Mouse (Mus musculus) forebrain, postnatal 0 days (tissue): ENCODE measurements around the gene Plcb4. TPM values are rescaled to one million over a fixed set of nuclear protein-coding genes. Genes with fewer than 3 reads are reported as not detected.
"Not testable (repeated sequence)": the region's sequence is repeated elsewhere in the genome, so short reads cannot be mapped to it uniquely, and the experiment has no call there.

Source experiments
- ATAC-seq: fragments of 200-750 bp; cut with Nextera tagmentation; 2 replicates; pipeline ENCODE4 v1.8.0; 2017; ENCODE audit warnings: mild to moderate bottlenecking, moderate library complexity
- DNase-seq: peaks from one replicate; pipeline ENCODE4 v3.0.0-alpha.2; 2015
- H3K27ac ChIP-seq: fragments of 300-500 bp; sonication (generic); 2 replicates; pipeline ENCODE4 v1.5.1; 2014; ENCODE audit warnings: low read depth, mild to moderate bottlenecking, antibody characterized with exemption, low read length, moderate library complexity, mixed read lengths
- H3K27me3 ChIP-seq: fragments of 300-500 bp; sonication (generic); 2 replicates; pipeline ENCODE4 v1.6.1; 2014; ENCODE audit warnings: mild to moderate bottlenecking, low read length, mixed read lengths; ENCODE audit not compliant: insufficient read depth
- H3K36me3 ChIP-seq: fragments of 300-500 bp; sonication (generic); 2 replicates; pipeline ENCODE4 v1.6.1; 2014; ENCODE audit warnings: mild to moderate bottlenecking, moderate library complexity; ENCODE audit not compliant: insufficient read depth
- H3K4me1 ChIP-seq: fragments of 300-500 bp; sonication (generic); 2 replicates; pipeline ENCODE4 v1.6.1; 2014; ENCODE audit warnings: antibody characterized with exemption; ENCODE audit not compliant: insufficient read depth
- H3K4me2 ChIP-seq: fragments of 300-500 bp; sonication (generic); 2 replicates; pipeline ENCODE4 v1.6.1; 2014; ENCODE audit warnings: low read depth, mild to moderate bottlenecking, moderate library complexity
- H3K4me3 ChIP-seq: fragments of 300-500 bp; sonication (generic); 2 replicates; pipeline ENCODE4 v1.5.1; 2014; ENCODE audit warnings: low read depth, low read length, mixed read lengths
- H3K9ac ChIP-seq: fragments of 300-500 bp; sonication (generic); 2 replicates; pipeline ENCODE4 v1.6.1; 2014; ENCODE audit warnings: mild to moderate bottlenecking
- H3K9me3 ChIP-seq: fragments of 300-500 bp; sonication (generic); 2 replicates; pipeline ENCODE4 v1.6.1; 2016; ENCODE audit warnings: low read length
- CTCF ChIP-seq: sonication (generic); IDR thresholded peaks from 2 replicates; pipeline ENCODE4 v1.5.1; 2016; ENCODE audit warnings: antibody characterized with exemption, control low read depth, low read depth
- WGBS: fragments of 180-500 bp; shearing (Covaris S2); extraction: QIAGEN DNeasy Blood & Tissue Kit; methylation state at CpG from one replicate; pipeline ENCODE4 v1.1.7; 2014; 5-methylcytosine and 5-hydroxymethylcytosine counted together
- polyA plus RNA-seq: library from polyadenylated mRNA; unstranded; fragments of >200 nt; fragmentation: Nextera tagmentation; extraction: Ambion mirVana; gene quantifications from 2 replicates; pipeline ENCODE4 v1.2.1, GENCODE M21; 2015
- total RNA-seq: library from RNA; depleted of rRNA; stranded (reverse); fragments of >200 nt; gene quantifications from 2 replicates; pipeline ENCODE4 v1.2.3, GENCODE M21; 2014

Gene Plcb4
- total and polyA plus RNA-seq, 2 experiments from 2014 or later, result 15.5 to 39.7 TPM

DNA sequence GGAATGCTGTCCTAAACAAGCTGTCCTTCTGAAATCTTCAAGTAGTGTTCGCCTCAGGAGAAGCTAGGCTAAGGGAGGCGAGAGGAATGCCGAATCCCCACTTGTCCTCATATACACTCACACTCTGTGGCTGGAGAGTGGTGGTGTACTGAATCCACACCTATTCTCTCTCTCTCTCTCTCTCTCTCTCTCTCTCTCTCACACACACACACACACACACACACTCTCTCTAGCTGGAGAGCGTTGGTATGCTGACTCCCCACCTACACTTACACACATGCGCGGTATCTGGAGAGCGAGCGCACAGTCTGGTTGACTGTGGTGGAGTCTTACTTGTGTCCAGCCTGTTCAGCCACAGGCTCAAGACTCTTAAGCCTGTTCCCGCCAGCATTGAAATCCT is 68.3 kb downstream of the Plcb4 start:
- H3K27me3 ChIP-seq, result no peaks in the 10 kb centered on the region; the same call in 1 of the 2 replicates
- H3K36me3 ChIP-seq, result no peaks in the 10 kb centered on the region
- DNase-seq, result no peak
- TF ChIP-seq CTCF, result no peak
- no peaks in the 10 kb centered on the region for H3K9me3 ChIP-seq
- no peak overlapping the region for H3K9ac ChIP-seq
- H3K4me2 ChIP-seq, result no peak overlapping the region
- no peaks in the 10 kb centered on the region for H3K4me1 ChIP-seq
- no peak for ATAC-seq
- no peak overlapping the region for H3K4me3 ChIP-seq
- WGBS, result 92% methylated on average over 9 of the region's 9 CpGs
- H3K27ac ChIP-seq, result no peak overlapping the region

DNA sequence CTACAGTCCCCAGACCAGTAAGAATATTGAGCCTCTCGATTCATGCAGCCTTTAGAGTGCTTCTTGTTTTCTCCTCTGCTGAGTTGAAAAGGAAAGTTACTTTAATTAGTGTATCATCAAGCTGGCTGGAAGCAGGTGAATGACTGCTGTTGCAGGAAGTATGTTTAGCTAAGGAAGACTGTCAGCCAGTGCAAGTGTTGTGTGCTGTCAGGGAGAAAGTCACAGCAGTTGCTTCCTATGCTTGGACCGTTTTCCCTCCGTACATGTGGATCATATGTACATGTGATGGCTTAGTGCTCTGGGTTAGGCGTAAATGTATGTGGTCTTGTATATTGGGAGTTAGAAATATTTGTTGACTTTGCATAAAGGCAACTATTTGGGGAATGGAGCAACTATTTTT is 69.1 kb downstream of the Plcb4 start:
- no peak for TF ChIP-seq CTCF
- Histone ChIP-seq H3K27me3 (no peaks in the 10 kb centered on the region; the same call in 1 of the 2 replicates), H3K9ac (no peak overlapping the region), H3K4me3 (no peak overlapping the region), H3K4me1 (no peaks in the 10 kb centered on the region), H3K36me3 (no peaks in the 10 kb centered on the region), H3K4me2 (no peak overlapping the region), H3K9me3 (no peaks in the 10 kb centered on the region), H3K27ac (no peak overlapping the region)
- ATAC-seq (no peak), DNase-seq (no peak)
- 77% methylated on average over 4 of the region's 4 CpGs for WGBS

DNA sequence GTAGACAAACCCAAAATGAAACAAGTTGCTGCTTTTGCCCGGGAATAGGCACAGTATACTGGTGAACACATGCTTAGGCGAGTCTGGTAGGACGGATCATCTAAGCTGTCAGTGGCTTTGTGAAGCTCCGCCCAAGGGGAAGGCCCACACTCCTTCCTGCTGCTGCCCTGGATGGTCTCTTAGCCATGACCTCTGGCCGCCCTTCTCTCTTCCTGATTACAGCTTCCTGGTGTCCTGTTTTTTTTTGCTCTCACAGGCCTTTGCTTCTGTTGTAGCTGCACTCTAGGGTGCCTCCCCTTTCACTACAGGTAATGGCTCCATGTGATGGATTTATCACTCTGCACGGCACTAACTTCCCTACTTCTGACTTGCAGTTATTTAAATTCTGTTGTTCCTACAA is 72.8 kb downstream of the Plcb4 start:
- DNase-seq (no peak), ATAC-seq (no peak)
- no peak overlapping the region for H3K9ac ChIP-seq
- H3K4me2 ChIP-seq, result no peak overlapping the region
- H3K27ac ChIP-seq, result no peak overlapping the region
- no peak for TF ChIP-seq CTCF
- H3K4me3 ChIP-seq, result no peak overlapping the region
- no peaks in the 10 kb centered on the region; the same call in 1 of the 2 replicates for H3K27me3 ChIP-seq
- WGBS, result 80% methylated on average over 6 of the region's 6 CpGs
- H3K36me3 ChIP-seq, result no peaks in the 10 kb centered on the region
- no peaks in the 10 kb centered on the region for H3K9me3 ChIP-seq
- no peaks in the 10 kb centered on the region for H3K4me1 ChIP-seq

DNA sequence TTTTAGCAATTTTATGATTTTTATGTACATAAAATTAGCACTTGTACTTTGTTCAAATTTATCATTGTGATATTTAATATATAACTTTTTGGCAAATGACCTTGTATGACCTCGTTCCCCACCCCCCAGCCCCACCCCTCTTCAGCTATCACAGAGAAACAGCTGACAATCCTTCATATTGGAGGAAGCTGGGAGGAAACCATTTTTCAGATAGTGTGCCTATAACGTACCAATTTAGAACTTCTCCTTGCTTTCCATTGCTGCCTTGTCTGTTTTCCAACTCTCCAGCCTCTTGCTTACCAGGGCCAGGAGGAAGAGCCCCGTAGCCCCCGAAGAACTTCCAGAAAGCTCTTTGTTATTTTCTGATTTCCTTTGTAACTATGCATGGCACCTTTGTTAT is 73.8 kb downstream of the Plcb4 start:
- 74% methylated on average over 4 of the region's 4 CpGs for WGBS
- Histone ChIP-seq H3K4me3 (no peak overlapping the region), H3K27ac (no peak overlapping the region), H3K27me3 (no peaks in the 10 kb centered on the region), H3K4me2 (no peak overlapping the region), H3K36me3 (no peaks in the 10 kb centered on the region), H3K9ac (no peak overlapping the region), H3K9me3 (no peaks in the 10 kb centered on the region), H3K4me1 (no peaks in the 10 kb centered on the region)
- no peak for TF ChIP-seq CTCF
- ATAC-seq (no peak), DNase-seq (no peak)

DNA sequence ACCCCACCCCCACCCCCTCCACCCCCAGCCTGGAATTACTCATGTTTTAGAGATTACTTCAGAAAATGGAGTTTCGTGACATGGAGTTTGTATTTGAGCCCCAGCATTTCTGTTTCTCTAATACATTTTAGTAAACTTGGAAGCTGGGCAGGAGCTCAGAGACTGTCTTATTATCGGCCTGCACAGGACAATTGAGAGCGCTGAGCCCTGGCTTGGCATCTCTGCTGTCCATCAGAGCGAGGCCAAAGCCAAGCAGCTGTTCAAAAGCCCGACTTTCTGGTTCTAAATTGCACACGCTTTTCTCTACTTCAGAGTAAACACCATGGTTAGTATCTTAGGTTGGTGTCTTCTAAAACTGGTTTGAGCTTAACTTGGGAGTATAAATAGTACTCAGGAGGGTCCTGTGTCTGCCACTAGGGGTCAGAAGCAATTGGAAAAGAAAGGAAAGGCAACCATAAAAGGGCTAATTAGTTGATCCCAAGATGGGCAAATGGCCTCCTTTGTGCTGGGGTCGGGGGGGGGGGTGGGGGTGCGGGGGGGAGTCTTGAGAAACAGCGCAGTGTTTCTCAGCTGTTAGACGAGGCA is 75.2 kb downstream of the Plcb4 start:
- H3K9me3 ChIP-seq, result no peaks in the 10 kb centered on the region
- no peaks in the 10 kb centered on the region for H3K27me3 ChIP-seq
- peak; percentile 42 for ATAC-seq
- H3K36me3 ChIP-seq, result no peaks in the 10 kb centered on the region
- DNase-seq, result no peak
- no peak overlapping the region for H3K9ac ChIP-seq
- H3K4me1 ChIP-seq, result no peaks in the 10 kb centered on the region
- H3K4me3 ChIP-seq, result no peak overlapping the region
- WGBS, result 20% methylated on average over 10 of the region's 10 CpGs
- no peak overlapping the region for H3K27ac ChIP-seq
- no peak overlapping the region for H3K4me2 ChIP-seq
- TF ChIP-seq CTCF, result peak; percentile 57

DNA sequence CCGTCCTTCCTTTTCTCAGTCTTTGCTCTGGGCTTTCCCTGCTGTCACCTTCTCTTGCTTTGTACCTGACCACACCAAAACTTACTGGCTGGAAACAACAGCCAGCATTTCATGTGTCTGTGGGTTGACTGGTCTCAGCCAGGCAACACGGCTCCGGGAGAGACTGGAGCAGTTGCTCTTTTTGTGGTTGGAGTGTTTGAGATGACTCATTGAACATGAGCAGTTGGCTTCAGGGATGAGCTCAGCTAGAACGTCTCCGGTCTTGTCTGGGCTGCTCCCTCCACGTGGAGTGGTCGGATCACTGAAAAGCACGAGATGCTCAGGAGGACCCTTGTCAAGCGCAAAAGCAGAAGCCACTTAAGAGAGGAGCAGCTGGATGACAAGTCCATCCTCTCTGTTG is 78.7 kb downstream of the Plcb4 start:
- no peaks in the 10 kb centered on the region for H3K4me1 ChIP-seq
- H3K9me3 ChIP-seq, result no peaks in the 10 kb centered on the region
- H3K9ac ChIP-seq, result no peak overlapping the region
- WGBS, result 86% methylated on average over 9 of the region's 9 CpGs
- no peak overlapping the region for H3K4me2 ChIP-seq
- no peak overlapping the region for H3K27ac ChIP-seq
- DNase-seq (no peak), ATAC-seq (no peak)
- H3K27me3 ChIP-seq, result no peaks in the 10 kb centered on the region
- no peak for TF ChIP-seq CTCF
- H3K36me3 ChIP-seq, result no peaks in the 10 kb centered on the region
- no peak overlapping the region for H3K4me3 ChIP-seq

DNA sequence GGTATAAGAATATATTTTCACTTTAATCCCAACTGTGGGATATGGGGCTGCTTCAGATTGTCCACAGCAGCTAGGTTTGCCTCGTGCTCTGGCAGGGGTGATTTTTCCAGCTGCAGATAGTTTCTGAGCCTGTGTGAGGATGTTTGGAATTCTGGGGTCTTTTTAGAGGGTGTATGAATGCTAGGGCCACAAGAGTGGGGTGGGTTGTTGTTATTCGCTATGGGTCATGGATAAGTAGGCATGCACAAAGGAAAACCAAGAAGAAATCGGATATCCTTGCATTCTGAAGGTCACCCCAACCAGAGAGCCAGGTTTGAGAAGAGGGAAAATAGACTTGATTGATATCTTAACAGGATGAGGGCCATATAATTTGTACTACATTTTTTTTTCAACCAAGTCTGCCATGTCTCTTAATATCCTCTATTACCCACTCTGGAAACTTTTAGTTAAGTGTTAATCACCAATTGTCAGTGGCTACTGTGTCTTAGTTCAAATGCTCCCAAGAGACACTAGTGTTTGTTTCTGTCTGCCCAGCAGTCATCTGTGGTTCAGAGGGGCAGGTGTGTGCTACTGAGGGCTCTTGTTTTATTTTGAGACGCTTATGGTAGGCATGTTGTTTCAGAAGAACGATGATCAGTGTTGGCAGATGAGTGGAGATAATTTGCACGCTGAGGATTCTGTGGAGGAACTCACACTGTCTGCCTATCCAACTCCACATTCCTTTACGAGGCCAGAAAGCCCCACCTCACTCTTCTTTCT is 79.4 kb downstream of the Plcb4 start:
- H3K27me3 ChIP-seq, H3K36me3 ChIP-seq, H3K9ac ChIP-seq, H3K9me3 ChIP-seq, DNase-seq, H3K4me2 ChIP-seq, H3K27ac ChIP-seq, H3K4me3 ChIP-seq, H3K4me1 ChIP-seq, ATAC-seq: not testable (repeated sequence)
- WGBS, result 90% methylated on average over 7 of the region's 7 CpGs
